Mouse (Mus musculus) heart, embryonic 14.5 days (tissue): Measurements from ENCODE around the gene Tfdp1. TPM values are rescaled to one million over a fixed set of nuclear protein-coding genes. Genes with fewer than 3 reads are reported as not detected.
"Not testable (repeated sequence)": the region's sequence is repeated elsewhere in the genome, so short reads cannot be mapped to it uniquely, and the experiment has no call there.

Source experiments
- ATAC-seq: fragments of 200-750 bp; cut with Nextera tagmentation; 2 replicates; pipeline ENCODE4 v1.8.0; 2017; ENCODE audit warnings: low read depth, moderate TSS enrichment; ENCODE audit not compliant: insufficient number of reproducible peaks, insufficient read depth, low FRiP score
- H3K27ac ChIP-seq, 2 experiments: fragments of 200-500 bp in 1 of 2; fragments of 300-500 bp in 1 of 2; sonication (generic) in 1 of 2; replicated peaks in 1 of 2; 2 replicates each; pipeline ENCODE4 v1.5.1; 2012 to 2014; ENCODE audit warnings: low read depth in 2 of 2, low read length in 2 of 2, control low read depth in 1 of 2, mild to moderate bottlenecking in 1 of 2, mixed read lengths in 1 of 2; ENCODE audit not compliant: control insufficient read depth in 1 of 2, insufficient read depth in 1 of 2
- H3K27me3 ChIP-seq: fragments of 300-500 bp; sonication (generic); 2 replicates; pipeline ENCODE4 v1.6.1; 2014; ENCODE audit warnings: mild to moderate bottlenecking, low read length, control low read depth; ENCODE audit not compliant: control insufficient read depth, insufficient read depth
- H3K36me3 ChIP-seq: fragments of 300-500 bp; sonication (generic); 2 replicates; pipeline ENCODE4 v1.6.1; 2014; ENCODE audit warnings: mild to moderate bottlenecking, control low read depth, low read length, mixed read lengths; ENCODE audit not compliant: control insufficient read depth, insufficient read depth
- H3K4me1 ChIP-seq, 2 experiments: fragments of 200-500 bp in 1 of 2; fragments of 300-500 bp in 1 of 2; sonication (generic) in 1 of 2; 2 replicates each; pipeline ENCODE4 v1.6.1; 2012 to 2014; ENCODE audit warnings: low read length in 2 of 2, control low read depth in 1 of 2, mixed read lengths in 1 of 2; ENCODE audit not compliant: control insufficient read depth in 2 of 2, insufficient read depth in 2 of 2
- H3K4me2 ChIP-seq: fragments of 300-500 bp; sonication (generic); 2 replicates; pipeline ENCODE4 v1.6.1; 2014; ENCODE audit warnings: mild to moderate bottlenecking, low read length
- H3K4me3 ChIP-seq, 2 experiments: fragments of 200-500 bp in 1 of 2; fragments of 300-500 bp in 1 of 2; sonication (generic) in 1 of 2; 2 replicates each; pipeline ENCODE4 v1.5.1; 2012 to 2014; ENCODE audit warnings: low read length in 2 of 2, mild to moderate bottlenecking in 2 of 2, control low read depth in 1 of 2, low read depth in 1 of 2, moderate library complexity in 1 of 2; ENCODE audit not compliant: control insufficient read depth in 1 of 2, insufficient read depth in 1 of 2
- H3K9ac ChIP-seq: fragments of 300-500 bp; sonication (generic); 2 replicates; pipeline ENCODE4 v1.6.1; 2014; ENCODE audit warnings: mild to moderate bottlenecking, low read length
- H3K9me3 ChIP-seq: fragments of 300-500 bp; sonication (generic); 2 replicates; pipeline ENCODE4 v1.6.1; 2016; ENCODE audit warnings: low read length, control low read depth; ENCODE audit not compliant: control insufficient read depth
- WGBS: fragments of 180-500 bp; shearing (Covaris S2); extraction: QIAGEN DNeasy Blood & Tissue Kit; methylation state at CpG from one replicate; pipeline ENCODE4 v1.1.7; 2014; 5-methylcytosine and 5-hydroxymethylcytosine counted together
- polyA plus RNA-seq: library from polyadenylated mRNA; unstranded; fragments of >200 nt; fragmentation: Nextera tagmentation; extraction: Ambion mirVana; gene quantifications from 2 replicates; pipeline ENCODE4 v1.2.1, GENCODE M21; 2014

Gene Tfdp1
- polyA plus RNA-seq, 1 experiment from 2014 or later, result 79.0 TPM

DNA sequence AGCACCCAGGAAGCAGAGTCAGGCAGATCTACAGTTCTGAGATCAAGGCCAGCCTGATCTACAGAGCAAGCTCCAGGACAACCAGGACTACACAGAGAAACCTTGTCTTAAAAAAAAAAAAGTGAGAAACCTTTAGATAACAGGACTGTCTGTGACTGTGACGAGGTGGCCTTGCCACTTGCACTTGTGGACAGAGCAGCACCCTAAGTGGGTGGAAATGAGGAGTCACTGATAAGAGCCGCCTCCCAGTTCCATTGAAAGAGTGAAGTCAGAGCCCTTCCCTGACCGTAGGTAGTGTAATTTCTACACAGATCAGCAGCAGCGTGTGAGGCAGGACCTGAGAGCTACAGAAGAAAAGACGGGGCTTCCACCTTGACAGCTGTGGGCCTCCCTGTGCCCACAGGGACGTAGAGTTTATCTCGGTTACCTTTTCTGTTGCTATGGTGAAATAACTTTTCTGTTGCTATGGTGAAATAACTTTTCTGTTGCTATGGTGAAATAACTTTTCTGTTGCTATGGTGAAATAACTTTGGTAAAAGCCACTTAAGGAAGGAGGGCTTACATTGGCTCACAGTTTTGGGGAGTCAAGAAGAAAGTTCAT, 32.1 kb upstream of the Tfdp1 start:
- Histone ChIP-seq H3K4me2 (no peak overlapping the region), H3K4me3 (no peak overlapping the region), H3K9me3 (no peaks in the 10 kb centered on the region), H3K9ac (no peak overlapping the region), H3K4me1 (no peaks in the 10 kb centered on the region), H3K27ac (no peak overlapping the region), H3K36me3 (peaks cover 69% of the 10 kb centered on the region), H3K27me3 (no peaks in the 10 kb centered on the region)
- no peak for ATAC-seq
- WGBS, result 57% methylated on average over 7 of the region's 7 CpGs

- H3K36me3 ChIP-seq, result peaks cover 65% of the 10 kb centered on the region
- H3K9me3 ChIP-seq, result no peaks in the 10 kb centered on the region
- no peaks in the 10 kb centered on the region for H3K27me3 ChIP-seq
- H3K27ac ChIP-seq, result no peak overlapping the region
- ATAC-seq, result no peak
- H3K4me1 ChIP-seq, result no peaks in the 10 kb centered on the region
- H3K4me2 ChIP-seq, result no peak overlapping the region
- WGBS, result 81% methylated on average over 9 of the region's 9 CpGs
- no peak overlapping the region for H3K9ac ChIP-seq
- H3K4me3 ChIP-seq, result no peak overlapping the region
Measured at GRCm38 (mm10) chr8:13306916-13307315, 31.6 kb upstream of the Tfdp1 start.

- ATAC-seq, result no peak
- no peaks in the 10 kb centered on the region for H3K27me3 ChIP-seq
- WGBS, result 79% methylated on average over 3 of the region's 3 CpGs
- no peaks in the 10 kb centered on the region for H3K9me3 ChIP-seq
- H3K27ac ChIP-seq, result no peak overlapping the region
- no peak overlapping the region for H3K4me3 ChIP-seq
- no peak overlapping the region for H3K4me2 ChIP-seq
- H3K4me1 ChIP-seq, result no peaks in the 10 kb centered on the region
- H3K36me3 ChIP-seq, result peaks cover 63% of the 10 kb centered on the region
- no peak overlapping the region for H3K9ac ChIP-seq
Measured at GRCm38 (mm10) chr8:13314922-13315321, 23.6 kb upstream of the Tfdp1 start.

DNA sequence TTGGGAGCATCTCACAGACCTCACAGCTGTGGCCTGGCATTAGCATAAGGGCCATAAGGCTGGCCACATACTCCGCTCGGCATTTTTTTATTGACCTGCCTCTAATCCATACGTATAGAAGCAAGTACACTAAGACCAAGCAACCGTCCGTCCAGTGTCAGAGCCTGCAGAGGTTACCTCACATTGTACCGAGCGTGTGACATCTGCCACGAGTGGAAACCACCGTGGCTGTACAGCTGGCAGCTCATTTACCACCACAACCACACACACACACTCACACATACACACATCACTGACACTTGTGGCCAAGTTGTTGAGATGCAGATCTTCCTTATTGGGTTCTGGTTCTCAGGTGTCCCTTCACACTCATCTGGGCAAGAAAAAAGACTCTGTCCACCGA, 21.9 kb upstream of the Tfdp1 start:
- no peak for ATAC-seq

DNA sequence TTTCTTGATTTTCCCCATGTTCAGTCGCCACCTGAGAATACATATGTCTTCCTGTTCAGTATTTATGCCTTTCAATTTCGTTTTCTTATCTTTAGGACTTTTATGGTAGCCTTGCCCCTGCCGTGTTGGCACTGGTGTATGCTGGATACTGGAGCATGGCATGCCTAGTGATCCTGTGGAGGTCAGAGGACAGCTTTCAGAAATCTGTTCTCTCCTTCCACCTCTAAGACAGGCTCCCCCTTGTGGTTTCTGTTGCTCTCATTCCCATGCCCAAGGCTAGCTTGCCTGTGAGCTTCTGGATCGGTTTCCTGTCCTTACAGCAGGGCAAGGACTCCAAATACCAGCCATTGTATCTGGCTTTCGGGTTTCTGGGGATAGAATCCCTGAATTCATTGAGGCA, 12.0 kb upstream of the Tfdp1 start:
- Histone ChIP-seq H3K27me3 (no peaks in the 10 kb centered on the region), H3K9ac (no peak overlapping the region), H3K9me3 (no peaks in the 10 kb centered on the region), H3K4me2 (no peak overlapping the region), H3K27ac (no peak overlapping the region), H3K4me3 (no peak overlapping the region), H3K4me1 (no peaks in the 10 kb centered on the region), H3K36me3 (peaks cover 12% of the 10 kb centered on the region)
- ATAC-seq, result no peak
- WGBS, result 29% methylated on average over 5 of the region's 5 CpGs

More for the DNA sequence above, 21.9 kb upstream of the Tfdp1 start:
- H3K4me1 ChIP-seq, result no peaks in the 10 kb centered on the region
- 89% methylated on average over 10 of the region's 10 CpGs for WGBS
- no peaks in the 10 kb centered on the region for H3K9me3 ChIP-seq
- H3K27ac ChIP-seq, result no peak overlapping the region
- no peaks in the 10 kb centered on the region for H3K27me3 ChIP-seq
- no peak overlapping the region for H3K9ac ChIP-seq
- no peak overlapping the region for H3K4me2 ChIP-seq
- H3K4me3 ChIP-seq, result no peak overlapping the region
- H3K36me3 ChIP-seq, result peaks cover 61% of the 10 kb centered on the region

DNA sequence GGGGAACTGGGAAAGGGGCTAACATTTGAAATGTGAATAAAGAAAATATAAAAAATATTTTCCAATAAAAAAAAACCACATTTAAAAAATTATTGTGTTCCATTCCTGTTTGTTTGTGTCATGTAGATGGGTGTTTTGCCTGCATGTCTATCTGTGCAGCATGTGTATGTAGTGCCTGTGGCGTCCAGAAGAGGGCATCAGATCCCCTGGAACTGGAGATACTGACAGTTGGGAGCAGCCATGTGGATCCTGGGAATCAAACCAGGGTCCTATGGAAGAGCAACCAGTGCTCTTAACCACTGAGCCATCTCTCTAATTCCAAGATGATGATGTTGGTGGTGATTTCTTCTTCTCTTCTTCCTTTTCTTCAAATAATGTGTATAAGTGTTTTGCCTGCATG, 3.9 kb upstream of the Tfdp1 start:
- no peaks in the 10 kb centered on the region for H3K9me3 ChIP-seq

GRCm38 (mm10) chr8:13337245-13337644, 1.3 kb upstream of the Tfdp1 start:
- 80% methylated on average over 6 of the region's 6 CpGs for WGBS
- not testable (repeated sequence) for ATAC-seq, H3K4me3 ChIP-seq, H3K27ac ChIP-seq, H3K4me2 ChIP-seq, H3K9me3 ChIP-seq, H3K9ac ChIP-seq, H3K27me3 ChIP-seq
- peaks cover 4 to 14% of the 10 kb centered on the region in 2 experiments for H3K4me1 ChIP-seq
- peaks cover 23% of the 10 kb centered on the region for H3K36me3 ChIP-seq

More for the DNA sequence above, 3.9 kb upstream of the Tfdp1 start:
- Histone ChIP-seq H3K27ac (no peak overlapping the region), H3K4me3 (no peak overlapping the region), H3K4me2 (no peak overlapping the region), H3K36me3 (no peaks in the 10 kb centered on the region), H3K9ac (no peak overlapping the region), H3K27me3 (no peaks in the 10 kb centered on the region), H3K4me1 (peaks cover 4 to 5% of the 10 kb centered on the region in 2 experiments; a peak in 3 of 4 replicates)
- WGBS, result 45% methylated on average over 1 of the region's 1 CpGs
- no peak for ATAC-seq

GRCm38 (mm10) chr8:13337678-13338077, 873 bp upstream of the Tfdp1 start:
- Histone ChIP-seq H3K36me3 (peaks cover 27% of the 10 kb centered on the region), H3K9me3 (no peaks in the 10 kb centered on the region), H3K4me2 (peak overlapping the region; percentile 93; the same call in 1 of the 2 replicates), H3K4me3 (no peak overlapping the region), H3K9ac (no peak overlapping the region), H3K27me3 (no peaks in the 10 kb centered on the region), H3K27ac (no peak overlapping the region), H3K4me1 (peaks cover 4 to 14% of the 10 kb centered on the region in 2 experiments)
- WGBS, result 72% methylated on average over 3 of the region's 3 CpGs
- no peak for ATAC-seq
